Mouse (Mus musculus) frontal cortex, postnatal 10 days (tissue): ENCODE results near the gene Klhl29.

Source experiments
- DNase-seq, 2 experiments: peaks; one replicate each; pipeline ENCODE4 v3.0.0; 2022; ENCODE audit warnings: low spot score in 2 of 2, mixed read lengths in 1 of 2

The Klhl29 gene

DNA sequence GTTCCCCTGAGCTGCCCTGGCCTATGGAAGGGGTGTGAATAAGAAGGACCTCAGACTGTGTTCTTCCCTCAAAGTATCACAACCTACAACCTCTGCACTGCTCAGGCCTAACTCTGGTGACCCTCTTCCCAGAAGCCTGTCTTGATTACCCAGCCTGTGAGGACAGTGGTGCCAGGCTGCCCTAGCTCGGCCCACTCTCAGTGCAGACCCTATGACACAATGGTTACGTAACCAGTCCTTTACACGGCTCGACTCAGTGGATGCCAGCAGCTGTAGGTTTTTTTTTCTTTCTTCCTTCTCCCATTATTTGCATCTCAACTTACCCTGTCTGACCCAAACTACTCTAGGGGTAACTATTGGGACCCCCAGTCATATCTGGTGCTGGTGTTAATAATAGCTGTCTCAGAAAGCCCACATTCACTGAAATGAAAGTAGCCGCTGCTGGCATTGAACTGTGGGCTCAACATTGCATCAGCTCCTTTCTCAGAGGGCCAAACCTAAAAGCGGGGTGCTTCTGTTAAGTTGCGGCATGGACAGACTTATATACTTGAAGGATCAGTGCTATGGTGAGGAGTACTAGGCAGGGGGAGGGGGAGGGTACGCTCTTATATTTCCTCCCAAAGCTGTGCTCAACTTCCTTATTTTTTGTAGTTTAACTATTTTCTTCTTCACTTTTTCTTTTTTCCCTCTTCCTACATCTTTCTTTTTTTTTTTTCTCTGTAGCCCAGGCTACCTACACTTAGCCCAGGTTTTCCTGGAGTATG lies 152.9 kb downstream of the Klhl29 start:
- no peak for DNase-seq

DNA sequence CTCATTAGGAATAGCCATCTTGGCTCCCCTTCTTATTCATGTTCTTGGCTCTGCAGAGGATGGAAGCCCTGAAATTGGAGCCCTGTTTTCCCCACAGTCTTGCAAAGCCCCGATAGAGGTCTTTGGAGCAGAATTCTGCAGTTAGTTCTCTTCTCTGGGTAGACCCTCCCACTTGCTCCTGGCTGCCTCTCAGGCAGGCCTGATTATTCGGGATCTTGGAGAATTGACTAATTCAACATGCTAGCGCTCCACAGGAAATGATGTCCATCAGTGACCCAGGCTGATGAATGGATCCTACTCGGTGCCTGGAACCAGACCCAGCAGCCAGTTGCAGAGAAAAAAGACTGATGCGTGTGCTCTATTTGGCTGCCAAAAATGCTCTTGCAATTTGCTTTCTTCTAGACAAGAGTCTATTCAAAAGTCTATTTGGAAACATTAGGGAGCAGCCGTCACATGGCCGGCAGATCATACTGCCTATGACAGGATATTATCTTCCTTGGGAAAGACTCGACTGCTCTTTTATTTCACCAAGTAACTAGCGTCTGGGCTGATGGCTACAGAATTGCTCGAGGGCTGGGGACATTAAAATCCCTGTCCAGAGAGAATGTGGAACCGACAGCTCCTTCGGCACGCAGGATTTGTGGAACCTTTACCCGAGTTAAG lies 155.4 kb downstream of the Klhl29 start:
- DNase-seq = no peak

DNA sequence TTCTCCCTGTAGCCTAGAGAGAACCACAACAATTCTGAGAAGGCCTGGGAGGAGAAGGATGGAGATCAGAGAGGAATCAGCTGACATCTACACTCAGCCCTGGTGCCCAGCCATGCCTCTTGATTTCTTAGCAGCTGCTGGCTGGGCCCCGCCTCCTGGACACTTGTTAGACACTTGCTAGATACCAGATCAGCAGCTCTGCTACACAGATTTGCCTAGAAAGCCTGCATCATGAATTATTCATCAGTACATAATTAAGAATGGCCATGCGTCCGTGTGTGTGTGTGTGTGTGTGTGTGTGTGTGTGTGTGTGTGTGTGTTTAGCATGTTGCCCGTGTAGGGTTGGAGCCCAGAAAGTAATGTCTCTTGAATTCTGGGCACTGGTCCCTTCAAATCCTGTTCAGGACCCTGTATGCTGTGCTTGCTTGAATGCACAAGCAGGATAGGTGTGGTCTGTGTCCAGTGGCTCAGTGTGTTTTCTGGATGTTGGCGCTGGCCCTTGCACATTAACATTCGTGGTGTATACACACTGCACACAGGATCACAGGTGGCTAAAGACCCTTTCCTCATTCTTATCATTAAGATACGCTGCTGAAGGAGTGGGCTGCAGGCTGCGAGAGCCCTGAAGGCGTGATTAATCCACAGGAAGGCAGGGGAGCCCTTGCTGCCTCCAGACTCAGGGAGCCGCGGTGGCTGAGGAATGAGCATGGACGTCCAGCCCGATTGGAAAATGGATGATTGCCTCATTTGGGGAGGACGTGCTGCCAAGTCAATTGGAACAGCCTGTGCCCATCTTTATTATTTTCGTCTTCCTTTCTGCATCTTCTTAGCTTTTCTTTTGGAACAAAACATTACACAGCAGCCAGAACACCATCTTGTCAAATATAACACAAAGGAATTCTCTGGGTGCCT lies 159.4 kb downstream of the Klhl29 start:
- DNase-seq = no peak

DNA sequence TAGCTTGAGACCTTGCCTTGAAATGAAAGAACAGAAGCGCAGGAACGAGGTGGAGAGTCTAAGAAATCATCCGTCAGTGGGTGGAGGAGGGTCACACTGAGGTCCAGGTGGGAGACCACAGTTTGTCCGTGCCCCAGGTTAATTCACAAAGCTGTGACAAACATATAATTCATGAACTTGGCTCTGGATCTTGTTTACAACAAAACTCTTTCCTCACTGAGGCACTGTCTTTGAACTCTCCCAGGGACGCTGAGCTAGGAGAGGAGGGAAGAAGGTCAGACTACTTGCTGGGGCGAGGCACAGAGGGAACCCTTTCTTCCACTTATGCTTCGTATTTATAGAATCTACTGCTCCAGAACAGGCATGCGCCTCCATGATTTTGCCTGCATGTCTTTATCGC lies 161.2 kb downstream of the Klhl29 start:
- DNase-seq = no peak

DNA sequence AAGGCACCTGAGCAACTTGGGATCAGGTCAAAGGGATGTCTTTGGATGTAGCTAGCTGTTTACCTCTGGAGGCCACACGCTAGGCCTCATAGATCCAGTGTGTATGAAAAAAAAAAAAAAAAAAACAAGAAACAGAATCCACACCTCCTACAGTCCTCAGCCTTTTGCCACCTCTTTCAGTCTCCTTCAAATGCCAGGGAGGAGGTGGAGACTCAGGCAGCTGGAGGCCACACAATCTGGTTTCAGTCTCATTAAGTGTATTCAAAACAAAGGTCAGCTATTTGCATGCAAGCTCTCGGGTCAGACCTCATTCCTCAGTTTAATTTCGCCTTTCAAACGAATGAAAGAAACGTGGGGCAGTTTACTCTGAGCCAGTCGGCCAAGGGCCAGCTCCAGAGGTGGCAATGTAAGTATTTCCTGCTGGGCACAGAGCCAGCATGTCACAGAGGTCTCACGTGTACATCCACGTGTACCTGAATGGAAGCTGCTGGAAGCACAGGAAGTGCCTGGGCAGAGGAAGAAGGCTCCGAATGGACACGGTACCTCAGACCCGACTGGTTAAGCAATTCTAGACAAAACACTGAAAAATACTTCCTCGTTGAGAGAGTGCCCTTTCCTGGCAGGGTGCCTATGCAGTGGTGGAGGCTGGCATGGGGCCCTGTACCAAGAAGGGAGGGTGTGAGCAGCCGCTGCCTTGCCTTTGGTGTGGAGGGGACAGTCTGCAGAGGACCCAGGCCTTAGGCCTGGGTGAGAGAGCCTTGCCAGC lies 162.0 kb downstream of the Klhl29 start:
- DNase-seq = peak in 1 of 2 experiments; percentile 63

DNA sequence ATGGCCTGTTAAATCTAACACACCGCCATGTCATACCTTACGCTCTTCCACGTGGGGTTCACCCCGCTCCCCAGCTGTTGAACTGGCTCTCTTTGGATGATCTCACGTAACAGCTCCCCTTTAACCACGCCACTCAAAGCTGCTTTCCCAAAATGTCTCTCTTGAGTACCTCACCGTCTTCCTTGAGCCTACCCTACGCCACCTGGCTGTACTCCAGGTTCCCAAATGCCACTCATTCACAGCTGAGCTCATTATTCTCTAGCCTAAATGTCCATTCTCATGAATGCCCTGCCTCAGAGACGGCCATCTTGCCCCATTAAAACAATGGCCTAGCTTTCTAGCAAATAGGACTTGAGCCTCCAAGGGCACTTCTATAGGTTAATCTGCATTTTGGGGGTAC lies 163.6 kb downstream of the Klhl29 start:
- DNase-seq = no peak

DNA sequence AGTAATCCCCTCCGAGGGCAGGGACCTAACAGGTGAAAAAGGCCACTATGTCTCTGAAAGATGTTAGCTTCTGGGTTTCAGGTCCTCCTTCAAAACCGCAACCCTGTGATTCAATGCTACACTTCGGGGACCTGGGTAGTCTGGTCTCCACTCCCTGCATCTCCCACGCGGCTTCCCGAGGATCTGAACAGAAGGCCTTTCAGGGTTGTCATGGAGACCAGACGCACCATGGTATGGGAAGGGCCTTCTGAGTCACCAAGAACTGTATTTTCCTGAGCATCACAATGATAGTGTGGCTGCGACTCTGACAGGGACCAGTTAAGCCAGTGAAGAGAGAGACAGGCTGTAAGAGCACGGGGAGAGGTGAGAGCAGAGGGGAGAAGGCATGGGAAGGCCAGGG lies 164.7 kb downstream of the Klhl29 start:
- peak; percentile 63 to 65 for DNase-seq

DNA sequence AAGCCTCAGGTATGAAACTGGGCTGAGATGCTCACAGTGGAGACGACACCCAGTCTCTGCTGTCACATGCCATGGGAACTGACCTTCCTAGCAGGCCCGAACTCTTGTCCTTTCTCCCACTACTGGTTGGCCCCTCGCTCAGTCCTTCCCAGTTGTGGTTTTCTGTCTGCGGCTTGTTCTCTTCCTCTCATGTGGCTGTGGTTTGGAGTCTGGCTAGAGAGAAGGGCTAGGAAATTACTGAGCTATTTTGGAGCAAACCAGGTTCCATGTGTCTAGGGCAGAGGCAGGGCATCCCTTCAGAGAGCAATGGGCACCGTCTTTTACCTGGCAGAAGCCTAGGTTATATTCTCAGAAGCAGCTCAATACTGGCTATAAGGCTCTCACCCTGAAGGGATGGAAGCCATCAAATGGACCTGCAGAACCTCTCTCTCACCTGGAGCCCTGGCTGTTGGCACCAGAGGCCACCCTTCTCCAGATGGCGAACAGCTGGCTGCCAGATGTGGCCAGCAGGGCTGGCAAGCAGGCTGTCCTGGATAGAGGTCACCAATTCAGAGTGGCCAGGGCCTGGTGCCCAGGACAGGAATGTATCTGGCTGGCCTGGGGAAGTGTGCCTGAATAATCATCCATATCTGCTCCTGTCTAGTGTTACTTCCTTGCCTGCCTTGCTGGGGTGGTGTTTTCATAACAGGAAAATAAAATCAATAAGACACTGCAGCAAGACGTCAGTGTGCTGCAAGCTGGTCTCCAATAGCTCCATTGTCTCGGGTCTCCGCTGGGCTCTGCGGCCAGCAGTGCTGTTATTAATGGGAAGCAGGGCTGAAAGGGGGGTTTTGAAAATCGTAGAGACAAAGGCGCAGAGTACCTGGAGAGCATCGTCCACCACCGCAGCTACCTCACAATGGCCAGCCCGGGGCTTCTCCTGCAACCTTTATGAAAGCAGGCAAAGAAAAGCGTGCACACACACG lies 167.3 kb downstream of the Klhl29 start:
- DNase-seq = no peak

DNA sequence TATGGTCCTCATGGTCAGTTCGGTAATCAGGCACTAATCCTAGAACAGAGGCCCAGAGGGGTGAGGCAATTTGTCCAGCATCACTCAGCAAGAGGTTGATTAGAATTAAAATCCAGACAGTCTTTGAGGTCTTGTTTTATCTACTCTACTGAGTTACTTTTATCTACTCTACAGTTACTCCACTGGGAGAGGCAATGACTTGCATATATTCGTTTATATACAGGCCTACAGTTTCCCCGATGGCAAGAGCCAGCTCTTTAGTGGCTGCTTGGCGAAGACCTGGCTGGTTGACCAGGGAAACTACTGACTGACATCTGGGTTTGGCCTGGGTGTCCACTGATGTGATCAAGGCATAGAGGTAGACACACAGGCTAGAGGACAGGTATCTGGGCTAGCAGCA lies 168.3 kb downstream of the Klhl29 start:
- no peak for DNase-seq

DNA sequence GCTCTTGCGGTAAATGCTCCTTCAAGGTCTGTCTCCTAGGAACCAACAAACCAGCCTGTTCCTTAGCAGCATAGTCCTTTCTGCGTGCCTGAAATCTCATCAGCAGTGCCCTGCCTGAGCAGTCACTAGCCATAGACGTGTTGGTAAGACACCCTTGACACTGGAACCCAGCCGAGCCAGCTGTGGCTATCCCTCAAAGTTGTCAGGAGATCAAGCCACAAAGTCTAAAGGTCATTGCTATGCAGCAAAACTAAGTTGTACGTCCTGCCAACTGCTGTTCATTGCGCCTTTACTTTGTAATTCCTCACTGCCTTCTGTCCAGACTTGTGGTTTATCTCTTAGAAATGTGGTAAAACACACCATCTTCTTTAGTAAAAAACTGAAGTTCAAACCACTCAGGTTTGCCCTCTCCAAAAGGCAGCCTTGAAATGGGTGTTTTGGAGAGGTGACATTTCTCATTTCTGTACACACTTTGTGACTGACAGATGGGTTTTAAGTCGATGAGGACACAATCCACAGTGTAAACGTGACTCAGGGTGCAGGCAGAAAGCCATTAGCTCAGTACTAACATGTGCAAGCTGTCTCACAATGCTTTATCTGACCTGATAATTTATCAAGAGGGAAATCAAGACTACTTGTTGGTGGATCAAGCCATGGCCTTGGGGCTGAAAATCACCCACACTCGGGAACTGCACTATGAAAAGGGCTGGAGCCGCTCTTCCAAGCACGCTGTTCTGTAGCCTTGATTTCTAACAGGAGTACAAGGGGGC lies 171.2 kb downstream of the Klhl29 start:
- DNase-seq = no peak

DNA sequence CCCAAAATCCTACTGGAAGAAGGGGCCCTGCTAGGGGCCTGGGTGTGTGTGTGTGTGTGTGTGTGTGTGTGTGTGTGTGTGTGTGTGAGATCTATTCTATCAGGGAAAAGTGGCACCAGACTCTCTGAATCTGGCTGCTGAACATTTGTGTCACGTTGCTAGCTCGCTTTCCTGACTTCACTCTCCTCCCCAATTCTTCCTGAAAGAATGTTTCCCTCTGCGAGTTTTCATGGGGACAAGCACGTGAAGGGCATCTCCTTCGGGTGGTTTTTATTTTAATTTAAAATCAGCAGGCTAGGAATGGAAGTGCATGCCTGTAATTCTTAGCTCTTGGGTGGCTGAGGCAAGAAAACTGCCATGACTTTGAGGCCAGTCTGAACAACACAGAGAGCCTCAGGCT lies 172.1 kb downstream of the Klhl29 start:
- no peak for DNase-seq

DNA sequence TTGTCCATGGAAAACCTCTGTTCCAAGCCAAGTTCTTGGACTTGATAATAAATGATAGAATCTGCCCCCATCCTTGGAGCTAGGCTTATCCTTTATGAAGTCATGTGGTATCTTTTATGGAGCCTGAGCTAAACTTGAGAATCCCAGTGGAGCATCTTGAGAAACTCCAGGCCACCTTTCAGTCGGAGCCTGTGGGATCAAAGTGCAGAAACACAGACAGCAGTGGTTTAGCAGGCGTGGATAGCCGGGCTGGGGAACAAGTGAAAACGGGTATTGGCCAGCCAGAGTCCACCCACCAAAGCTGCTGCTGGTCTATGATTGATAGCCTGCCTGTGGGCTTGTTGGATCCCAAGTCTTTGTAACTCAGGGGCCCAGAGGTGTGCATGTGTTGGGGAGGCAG lies 177.2 kb downstream of the Klhl29 start:
- DNase-seq = no peak

DNA sequence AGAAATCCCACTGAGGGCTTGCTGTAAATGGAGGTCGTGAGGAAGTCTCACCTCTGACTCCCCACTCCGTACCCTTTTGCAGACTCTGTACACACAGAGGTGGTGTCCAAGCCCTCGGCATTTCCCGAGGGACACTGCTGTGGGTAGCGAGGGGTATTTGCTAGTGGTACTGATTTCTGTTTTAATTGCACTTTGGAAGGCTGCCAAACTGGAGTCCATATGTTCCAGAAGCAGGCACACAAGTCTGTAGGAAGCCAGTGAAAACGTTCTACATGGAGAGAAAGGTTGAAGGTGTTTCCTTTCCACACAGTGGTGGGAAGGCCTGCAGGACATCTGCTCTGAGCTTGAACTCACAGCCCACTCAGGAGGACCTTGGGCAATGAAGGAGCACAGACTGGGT lies 181.3 kb downstream of the Klhl29 start:
- DNase-seq = no peak

DNA sequence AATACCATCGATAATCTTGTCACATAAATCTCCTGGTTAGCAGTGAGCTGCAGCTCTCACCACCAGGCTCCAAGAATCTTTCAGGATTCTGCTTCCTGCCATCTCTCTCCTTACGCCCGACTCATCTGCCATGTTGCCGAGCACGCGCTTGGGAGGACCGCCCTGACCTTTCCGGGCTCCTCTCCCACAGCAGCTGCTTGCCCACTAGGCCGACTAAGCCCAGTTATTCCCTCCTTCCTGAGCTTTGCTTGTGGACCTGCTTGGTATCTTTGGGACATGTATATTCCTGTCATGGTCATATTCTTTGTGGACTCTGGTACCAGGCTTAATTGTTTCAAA lies 183.1 kb downstream of the Klhl29 start:
- DNase-seq = no peak

DNA sequence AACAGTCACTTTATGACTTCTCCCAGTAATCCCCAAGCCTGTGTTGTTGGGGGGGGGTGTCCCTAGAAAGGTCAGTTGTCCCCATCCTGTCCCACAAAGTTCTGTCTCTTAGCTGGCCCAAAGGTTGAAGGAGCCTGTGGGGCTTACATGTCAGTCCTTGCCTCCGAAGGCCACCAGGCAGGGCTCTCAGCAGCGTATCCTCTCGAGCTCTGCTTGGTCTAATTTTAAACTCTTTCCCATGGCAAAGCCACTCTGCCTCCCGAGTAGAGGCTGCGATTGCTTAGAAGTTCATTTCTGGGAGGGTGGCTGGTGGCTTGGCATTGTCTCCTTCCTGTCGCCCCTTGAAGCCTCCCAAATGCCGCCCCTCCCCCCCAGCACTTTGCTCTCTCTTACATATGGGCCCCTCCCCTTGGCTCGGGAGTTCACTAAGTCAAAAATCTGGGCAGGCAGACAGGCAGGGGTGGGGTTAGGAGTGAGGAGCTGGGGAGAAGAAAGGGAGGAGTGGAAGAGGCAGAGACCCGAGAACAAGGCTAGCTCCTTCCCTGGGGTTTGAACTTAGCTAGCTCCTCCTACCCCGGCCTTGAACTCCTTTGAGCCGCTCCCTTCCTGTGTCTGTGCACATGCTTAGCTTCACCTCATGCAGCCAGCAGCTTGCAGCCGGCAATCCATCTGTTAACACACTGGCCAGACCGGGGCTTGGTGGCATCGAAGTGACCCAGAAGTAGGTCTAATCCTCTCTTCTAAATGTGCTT lies 183.7 kb downstream of the Klhl29 start:
- DNase-seq = no peak

DNA sequence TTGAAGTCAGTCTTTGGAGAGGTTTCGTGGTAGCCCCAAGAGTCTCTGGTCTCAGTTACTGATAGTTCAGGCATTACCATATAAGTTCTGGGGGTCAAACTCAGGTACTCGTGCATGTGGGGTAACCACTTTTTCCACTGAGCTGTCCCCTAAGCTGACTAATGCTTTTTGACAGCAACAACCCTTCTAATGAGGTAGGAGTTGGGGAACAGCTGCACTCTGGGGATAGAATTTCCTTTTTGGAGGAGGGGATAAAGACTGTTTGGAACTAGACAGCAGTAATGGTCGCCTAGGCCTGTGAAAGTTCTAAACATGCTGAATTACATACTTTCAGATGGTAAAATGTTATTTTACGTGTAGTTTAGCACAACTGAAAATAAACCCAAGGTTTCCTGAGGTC lies 184.3 kb downstream of the Klhl29 start:
- no peak for DNase-seq

DNA sequence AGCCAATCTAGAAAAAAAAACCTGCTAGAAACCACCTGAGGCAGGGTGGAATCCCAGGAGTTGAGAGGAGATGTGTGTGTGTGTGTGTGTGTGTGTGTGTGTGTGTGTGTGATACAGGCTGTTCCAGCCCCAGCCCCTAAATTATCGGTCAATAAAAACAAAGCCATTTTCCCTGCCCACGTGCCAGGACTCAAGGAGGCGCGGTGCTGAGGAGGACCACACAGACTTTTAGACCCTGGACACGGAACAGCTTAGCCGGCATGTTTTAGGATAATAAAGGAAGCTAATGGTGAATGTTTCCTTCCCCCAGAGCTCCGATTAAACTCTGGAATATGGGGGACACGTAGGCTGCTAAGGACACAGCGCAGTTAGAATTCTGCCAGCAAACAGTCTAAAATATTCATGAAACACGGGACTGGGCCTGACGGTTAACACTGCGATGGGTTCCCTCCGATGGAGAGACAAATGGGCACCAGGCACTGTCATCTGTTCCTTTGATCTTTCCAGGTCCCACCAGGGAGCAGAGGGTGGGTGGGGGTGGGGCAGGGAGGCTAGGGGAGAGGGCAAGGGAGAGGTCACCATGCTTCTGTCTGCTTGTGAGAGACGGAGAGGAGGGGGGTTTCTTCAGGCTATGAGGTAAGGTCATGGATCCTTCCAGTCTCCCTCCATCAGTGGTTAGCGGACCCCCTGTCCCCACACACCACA lies 185.9 kb downstream of the Klhl29 start:
- no peak for DNase-seq

DNA sequence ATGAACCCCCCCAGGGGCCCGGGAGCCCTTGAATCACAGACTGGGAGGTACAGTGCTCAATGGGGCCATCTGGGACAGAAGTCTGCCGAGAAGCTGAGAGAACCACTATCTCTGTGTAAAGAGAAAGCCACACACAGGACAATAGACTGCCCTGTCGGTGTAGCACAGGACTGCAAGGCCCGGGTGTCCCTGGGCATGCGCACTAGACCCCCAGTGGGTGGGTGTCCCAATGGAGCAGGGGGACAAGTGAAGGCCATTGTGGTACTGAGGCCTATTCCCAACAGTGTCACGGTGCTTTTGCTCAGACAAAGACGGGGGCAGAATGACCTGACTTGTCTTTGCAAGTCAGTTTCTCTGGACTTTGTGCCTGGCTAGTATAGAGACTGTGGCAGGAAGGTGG lies 186.6 kb downstream of the Klhl29 start:
- DNase-seq = no peak
